Mouse (Mus musculus) ovary, adult 18-20 months (tissue): ENCODE measurements at regions not wholly inside any gene's neighbourhood (a gene's known extent, or its start where the extent isn't known, plus 50 kb on each side); places are given as distances from the start of the nearest gene placed in this dataset.

ENCODE experiments used
- DNase-seq: peaks from one replicate; pipeline ENCODE4 v3.0.0; 2022; ENCODE audit warnings: low spot score, mixed read lengths

DNA sequence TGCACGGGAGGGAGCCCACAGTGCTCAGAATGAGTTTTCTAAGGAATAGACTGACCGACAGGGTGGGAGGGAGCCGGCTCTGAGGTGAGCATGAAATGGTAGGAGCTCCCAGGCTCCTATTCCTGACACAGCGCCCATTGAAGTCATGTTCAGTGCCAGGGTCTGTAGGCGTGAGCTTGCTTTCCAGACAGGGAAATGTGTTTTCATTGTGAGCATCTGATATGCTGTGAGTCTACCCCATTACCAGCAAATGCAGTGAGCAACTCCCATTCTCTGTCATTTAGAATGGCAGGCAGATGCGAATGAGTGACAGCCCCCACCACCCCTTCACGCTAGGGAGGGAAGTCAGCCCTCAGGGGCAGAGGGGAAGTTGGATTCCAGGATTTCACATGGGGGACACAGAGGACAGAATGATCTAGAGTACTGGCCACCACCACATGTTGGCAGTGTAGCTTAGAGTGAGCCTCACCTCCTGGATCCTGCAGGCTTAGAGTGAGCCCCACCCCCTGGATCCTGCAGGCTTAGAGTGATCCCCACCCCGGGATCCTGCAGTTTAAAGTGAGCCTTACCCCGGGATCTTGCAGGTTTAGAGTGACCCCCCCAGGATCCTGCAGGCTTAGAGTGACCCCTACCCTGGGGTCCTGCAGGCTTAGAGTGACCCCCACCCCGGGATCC is 283.2 kb upstream of the Eef2kmt start:
- no peak for DNase-seq

DNA sequence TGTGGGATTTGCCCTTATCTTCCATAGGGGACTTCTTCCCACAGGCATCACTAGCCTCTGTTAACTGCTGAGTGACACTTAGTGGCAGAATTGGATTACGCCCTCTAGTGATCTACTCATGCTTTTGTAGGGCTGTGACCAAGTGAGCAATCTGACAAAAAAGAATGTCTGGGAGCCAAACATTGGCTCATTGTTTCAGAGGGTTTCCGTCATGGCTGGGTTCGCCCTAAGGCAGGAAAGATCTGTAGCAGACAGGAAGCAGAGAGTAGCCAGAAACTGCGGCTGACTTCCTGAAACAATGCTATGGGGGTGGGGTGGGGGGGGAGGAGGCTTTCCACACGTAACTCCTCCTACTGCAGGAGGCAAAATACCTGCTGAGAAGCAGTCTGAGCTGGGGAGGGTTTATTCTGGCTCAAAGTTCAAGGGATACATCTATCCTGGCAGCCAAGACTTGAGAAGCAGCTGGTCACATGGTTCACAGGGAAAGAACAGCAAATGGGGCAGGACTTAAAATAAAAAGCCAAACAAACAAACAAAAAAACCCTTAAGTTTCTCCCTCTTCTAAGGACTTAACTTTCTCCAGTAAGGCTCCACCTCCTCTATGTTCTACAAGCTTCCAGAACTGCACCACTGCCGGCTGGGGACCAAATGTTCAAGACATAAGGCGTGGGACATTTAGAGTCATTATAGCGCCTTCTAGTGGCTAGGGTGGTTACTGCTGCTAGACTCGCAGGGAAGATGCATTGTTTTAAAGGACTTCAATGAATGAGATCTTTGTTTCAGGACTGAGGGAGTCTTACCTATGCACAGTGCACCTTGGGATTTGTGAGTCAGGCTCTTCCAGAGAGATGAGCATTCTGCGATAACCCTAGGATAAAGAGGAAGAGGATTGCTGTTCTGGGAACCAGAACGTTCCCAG is 281.8 kb upstream of the Eef2kmt start:
- no peak for DNase-seq

DNA sequence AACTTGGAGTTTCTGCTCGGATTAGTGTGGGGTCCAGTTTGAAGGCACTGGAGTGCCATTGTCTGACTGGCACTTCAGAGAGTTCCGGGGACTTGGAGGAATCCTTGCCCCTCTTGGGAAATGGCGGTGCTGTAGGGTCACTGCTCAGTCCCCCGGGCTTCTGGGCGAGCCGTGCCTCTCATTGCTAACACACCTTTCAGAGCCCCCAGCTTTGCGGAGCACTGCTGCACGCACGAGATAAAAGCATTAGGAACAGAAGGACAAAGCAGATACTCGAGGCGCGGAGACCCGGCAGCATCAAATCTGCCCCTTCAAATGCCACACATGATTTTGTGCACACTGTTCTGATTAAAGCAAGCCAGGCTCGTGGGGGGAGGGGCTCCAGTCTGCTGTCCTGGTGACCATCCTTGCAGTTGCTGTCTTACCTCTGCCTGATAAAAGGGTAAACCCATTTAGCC is 280.8 kb upstream of the Eef2kmt start:
- no peak for DNase-seq

DNA sequence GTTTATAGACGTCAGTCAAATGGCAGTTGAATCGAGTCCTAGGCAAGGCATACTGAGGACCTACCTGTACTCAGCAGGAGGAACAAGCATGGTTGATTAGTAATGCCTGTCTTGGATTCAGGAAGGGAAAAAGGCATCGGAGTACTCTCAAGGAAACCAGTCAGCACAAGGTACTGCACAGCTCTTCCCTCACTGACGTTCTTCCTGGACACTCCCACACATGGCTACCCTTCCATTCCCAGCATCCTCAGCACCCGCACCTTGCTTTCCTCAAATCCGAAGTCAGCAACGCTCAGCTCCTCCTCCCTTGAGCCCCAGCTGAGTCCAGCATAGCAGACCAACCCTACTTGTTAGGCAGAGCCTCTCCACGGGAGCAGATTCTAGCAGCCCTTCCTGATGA is 279.6 kb upstream of the Eef2kmt start:
- no peak for DNase-seq

DNA sequence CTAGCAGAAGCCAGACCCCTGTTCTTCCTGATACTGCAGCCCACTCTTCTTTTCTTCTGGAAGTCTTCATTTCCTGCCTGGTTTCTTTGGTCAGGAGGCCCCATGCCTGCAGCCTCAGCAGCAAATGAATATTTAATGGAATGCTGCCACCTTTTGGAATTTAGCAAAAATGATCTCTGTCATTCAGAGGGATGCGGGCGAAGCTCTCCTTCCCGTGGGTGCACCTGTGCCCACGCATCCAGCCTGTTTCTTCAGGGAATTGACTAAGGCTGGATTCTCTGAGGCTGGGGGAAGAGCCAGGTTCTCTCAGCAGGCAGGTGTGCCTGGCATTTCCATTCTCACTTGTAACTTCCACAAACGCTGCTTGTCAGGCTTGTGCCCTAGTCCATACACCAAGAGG is 279.1 kb upstream of the Eef2kmt start:
- DNase-seq = no peak

DNA sequence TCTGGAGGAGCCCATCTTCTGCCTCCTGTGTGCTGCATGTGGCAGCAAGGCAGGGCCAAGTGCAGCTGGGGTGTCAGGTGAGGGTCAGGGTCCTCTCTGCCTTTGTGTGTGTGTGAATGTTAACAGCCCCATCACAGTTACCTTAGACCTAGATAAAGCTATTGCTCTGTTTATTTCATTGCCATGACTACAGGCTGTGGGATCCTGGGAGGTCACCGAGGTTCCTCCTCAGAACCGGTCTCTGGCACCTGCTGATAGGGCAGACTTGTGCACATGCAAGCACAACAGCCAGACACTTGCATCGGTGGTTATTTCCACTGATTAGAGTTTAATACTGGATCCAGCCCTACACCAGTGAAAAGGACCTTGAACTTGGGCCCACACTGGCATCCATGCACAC is 278.6 kb upstream of the Eef2kmt start:
- DNase-seq = no peak

DNA sequence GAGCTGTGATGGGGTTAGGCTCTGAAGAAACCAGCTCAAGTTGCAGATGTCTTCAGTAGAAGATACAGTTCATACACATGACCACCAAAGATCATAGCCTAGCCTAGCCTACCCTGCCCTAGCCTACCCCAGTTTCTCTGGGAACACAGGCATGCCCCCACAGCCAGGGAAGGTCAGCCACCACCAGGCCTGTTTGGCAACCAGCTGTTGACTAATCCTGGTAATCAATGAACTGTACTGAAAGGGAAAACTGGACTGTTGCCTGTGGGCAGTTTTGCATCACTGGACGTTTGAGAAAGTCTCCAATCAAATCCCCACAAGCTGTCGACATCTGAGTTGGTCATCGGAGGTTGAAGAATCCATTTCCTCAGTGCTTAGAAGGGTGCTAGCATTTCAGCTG is 276.5 kb upstream of the Eef2kmt start:
- DNase-seq = no peak

DNA sequence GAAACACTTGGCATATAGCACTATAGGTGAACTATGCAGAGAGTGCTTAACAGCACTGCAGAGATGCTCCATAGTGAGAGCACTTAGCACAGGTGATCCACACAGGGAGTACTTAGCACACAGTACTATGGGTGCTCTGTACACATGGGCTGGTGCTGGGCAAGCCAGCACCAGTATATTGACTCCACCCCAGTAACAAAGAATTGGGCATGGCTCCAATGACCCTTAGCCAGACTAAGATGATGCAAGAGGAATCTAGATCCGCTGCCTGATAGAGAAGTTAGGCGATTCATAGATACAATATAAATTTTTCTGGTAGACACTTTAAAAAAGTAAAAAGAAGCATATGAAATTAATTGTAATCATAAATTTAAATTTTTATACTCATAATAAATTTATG is 274.0 kb upstream of the Eef2kmt start:
- DNase-seq = no peak

DNA sequence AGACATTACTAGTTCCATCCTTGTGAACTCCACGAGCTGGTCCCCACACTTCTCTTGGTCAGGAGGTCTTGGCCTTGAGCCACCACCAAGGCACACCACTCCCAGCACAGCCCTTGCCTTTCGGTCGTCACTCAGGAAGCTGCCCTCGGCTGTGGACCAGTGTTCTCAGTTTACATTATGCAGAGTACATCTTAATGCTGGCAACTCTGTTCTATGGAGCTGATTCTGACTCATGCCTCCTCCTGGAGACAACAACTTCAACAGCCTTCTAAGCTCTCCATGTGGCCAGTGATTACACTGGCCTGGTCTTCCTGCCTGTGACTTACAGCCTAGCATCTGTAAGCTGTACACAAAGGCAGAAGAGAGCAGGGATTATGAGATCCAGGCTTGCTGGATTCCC is 272.2 kb upstream of the Eef2kmt start:
- DNase-seq = no peak

DNA sequence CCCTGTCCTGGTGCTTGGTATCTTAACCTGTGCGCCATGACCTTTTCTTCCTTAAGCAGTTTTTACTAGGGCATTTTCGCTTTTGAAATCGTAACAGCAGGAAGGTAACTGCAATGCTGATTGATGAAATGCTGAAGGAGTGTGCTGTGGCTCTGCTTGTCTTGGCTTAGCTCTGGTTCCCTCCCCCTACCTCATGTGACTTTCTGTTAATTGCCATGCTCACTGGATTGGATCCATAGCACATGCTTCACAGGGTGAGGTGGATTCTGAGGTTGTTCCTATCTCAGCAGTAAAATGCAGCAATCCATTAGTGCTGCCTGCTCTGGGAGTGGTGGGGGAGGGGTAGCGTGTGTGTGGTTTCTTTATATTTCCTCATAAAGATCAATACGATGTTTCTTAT is 268.6 kb upstream of the Eef2kmt start:
- DNase-seq = no peak

DNA sequence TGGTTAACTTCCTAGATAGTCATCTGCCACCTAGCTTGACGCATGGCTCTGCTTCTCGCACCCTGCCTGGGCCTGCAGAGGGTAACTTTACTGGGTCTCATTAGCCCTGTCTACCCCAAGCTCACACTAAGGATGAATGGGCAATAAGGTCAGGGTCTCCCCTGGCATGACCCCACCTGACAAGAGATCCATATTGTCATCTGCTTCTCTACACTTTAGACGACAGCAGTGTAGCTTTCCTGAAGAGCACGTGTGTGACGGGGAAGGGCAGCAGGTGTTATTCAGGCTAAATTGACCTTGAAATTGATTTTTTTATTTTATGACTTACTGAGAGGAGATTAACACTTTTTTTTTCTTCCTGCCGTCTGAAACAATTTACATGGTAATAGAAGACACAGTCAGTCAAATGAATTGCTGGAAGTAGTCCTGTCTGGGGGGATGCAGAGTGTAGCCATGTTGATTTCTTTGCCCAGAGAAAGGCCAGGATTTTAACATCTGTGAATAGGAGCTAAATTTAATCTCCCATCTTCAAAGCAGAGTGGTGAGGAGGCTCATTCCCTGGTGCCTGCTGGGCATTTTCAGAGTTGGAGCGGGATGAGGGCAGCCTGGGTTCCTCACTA is 267.7 kb upstream of the Eef2kmt start:
- no peak for DNase-seq

DNA sequence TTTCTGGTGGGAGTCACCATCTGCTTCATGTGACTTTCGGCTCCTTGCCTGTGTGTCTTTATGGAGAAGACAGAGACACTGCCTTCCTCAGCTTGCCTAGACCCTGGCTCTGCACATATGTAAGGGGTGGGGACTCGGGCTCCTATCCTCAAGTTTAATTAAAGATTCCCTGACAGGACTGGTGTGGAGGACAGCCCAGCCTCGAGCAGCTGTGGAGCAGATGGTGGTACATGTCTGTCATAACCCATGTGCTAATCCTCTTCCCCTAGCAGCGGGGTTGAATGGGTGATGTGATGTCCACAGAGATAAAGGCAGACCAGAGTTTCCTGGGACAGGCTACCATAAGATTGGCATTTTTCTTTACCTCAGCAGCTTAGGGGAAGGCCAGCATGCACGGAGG is 262.0 kb upstream of the Eef2kmt start:
- no peak for DNase-seq

DNA sequence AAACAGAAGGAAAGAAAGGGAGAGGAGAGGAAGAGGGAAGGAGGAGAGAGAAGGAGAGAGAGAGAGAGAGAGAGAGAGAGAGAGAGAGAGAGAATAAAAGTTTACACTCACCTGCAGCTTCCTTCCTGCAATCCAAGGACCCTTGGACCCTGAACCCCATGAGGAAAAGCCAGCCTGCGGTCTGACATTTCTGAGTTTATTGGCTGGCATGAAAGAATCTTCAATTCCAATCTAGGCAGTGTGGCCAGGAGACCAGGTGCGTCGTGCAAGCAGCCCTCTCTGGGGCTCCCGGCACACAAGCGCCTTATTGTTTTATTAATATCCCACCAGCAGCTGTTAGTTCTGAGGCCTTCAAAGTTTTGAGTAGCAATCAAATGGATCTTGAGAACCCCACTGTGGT is 260.1 kb upstream of the Eef2kmt start:
- DNase-seq = no peak

DNA sequence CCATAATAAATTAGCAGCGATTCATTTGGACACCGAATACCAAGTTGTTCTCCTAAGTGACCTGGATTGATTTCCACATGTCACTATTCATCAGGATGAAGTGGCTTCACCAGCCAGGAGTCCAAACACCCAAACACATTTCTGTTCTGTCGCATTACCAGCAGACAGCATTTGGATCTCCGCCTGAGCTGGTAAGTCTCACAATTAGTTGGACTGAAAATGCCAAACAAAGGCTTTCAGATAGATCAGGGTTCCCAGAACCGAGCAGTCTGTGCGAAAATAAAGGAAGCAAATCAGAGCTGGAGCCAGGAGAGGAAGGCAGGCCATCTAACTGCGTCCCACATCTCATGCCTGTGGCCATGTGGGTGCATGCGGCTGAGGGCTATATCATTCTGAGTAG is 251.5 kb upstream of the Eef2kmt start:
- DNase-seq = no peak

DNA sequence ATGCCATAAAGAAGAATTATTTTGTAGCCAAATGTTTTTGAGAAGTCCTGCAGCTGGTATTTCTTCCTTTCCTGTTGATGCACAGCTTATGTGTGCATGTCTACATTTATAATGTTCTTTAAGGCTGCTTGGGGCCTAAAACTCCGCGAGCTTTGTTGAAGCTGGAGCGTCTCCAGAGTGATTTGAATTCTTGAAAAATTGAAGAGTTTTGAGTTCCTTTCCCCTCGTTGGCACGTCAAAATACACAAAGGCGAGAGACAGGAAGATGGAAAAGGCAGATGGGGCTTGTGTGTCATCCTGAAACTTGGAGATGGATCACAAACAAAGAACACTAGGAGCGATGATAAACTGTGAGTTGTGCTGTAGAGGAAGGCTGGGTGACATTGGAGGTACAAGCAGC is 246.2 kb upstream of the Eef2kmt start:
- DNase-seq = no peak

DNA sequence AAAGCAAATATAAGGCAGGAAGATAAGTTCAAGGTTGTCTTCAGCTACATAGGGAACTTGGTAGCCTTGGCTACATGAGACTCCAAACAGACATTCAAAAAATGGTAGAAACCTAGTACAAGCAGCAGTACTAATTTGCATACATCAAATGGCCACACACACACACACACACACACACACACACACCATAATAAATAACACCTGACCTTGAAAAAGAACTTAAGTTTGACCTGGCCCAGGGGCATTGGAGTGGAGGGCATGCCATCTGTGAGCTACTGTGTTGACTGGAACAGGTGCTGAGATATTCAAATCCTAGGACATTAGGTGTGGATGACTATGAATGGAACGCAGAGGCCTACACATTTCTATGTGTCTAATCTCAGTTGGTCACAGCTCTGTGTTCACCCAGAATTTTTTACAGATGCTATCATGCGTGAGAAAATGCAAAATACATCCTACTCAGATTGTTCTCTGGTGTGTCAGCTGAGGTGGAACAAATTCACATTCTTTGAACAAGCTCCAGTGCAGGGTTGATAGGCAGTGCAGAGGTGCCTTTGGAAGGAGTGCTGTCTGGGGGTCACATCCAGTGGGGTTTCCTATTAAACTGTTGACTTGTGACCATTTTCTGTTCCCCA is 240.4 kb upstream of the Eef2kmt start:
- DNase-seq = no peak

DNA sequence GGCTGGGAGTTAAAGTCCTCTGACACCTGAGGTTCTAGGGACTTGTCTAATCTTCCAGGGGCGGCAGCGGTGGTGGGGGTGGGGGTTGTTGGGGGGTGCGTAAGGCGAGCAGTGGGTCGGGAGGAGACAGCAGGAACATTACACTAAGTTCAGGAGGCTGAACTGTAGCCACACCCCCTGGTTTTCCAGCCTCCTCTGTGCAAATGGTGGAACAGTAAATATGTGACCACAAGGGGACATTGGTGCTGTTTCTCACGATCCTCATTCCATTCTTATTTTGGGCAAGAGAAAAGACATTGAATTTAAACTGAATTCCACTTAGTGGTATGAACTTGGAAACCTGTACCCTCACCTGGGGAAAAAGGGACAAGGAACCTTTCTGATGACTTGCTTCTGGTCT is 237.6 kb upstream of the Eef2kmt start:
- no peak for DNase-seq

DNA sequence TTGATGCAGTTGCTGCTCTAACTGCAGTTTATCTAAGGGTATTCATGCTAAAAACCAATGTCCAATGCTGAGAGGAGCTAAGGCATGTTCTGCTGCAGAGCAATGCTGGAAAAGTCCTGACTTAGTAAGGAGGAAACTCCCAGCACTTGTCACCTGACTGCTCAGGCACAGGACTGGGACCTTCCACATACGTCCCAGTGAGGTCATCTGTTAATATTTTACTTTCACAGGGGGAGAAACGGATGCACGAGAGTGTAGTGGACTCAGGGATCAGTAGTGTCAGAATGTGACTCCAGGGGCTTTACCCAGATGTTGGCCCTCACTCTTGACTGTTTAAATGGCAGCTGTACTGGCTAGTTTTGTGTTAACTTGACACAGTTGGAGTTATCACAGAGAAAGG is 231.5 kb upstream of the Eef2kmt start:
- no peak for DNase-seq

DNA sequence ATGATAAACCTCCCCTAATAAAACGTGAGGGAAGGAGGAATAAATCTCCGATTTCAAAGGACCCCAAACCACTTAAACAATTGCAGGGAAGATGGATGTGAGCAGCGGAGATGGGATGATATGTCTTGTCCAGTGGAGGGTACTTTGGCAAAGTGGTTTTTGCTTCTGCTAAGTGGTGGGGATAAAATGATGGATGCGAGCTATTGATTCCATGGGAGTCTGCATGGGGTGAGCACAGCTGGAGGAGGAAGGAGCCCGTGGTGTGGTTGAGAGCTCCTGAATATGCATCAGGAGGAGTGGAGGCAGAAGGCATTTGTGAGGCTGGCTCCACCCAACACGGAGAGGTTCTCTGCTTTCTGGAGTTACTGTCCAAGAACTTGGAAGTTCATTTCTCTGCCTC is 227.6 kb upstream of the Eef2kmt start:
- DNase-seq = no peak

DNA sequence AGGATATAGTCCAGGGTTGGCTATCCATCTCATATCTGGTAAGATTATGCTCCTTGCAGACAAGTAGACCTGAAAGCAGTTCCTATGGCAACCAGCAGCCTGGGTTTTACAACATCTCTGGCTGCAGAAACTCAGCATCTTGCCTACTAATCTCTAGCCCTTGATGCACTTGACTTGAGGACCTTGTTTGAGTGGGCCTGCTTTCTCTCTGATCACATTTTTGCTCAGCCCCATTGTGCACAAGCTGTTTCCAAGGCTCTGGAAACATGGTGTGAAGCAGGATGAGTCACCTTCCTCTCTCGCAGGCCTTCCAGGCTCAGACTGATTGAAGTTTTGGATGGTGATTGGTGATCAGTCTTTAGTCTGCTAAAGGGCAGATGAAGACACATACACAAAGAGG is 224.4 kb upstream of the Eef2kmt start:
- DNase-seq = no peak

DNA sequence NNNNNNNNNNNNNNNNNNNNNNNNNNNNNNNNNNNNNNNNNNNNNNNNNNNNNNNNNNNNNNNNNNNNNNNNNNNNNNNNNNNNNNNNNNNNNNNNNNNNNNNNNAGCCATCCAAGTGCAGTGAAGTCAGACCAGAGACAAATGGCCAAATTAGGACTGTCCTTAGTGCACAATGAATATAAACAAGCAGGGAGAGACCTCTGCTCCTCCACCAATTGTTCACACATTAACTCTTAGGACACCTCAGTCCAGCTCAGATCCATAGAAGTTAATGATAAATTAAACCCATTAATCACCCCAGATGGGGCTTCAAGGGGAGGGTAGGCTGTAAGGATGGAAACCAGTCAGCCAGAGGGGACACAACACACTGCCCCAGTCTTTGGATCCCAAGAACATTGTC is 223.2 kb upstream of the Eef2kmt start:
- DNase-seq = no peak

DNA sequence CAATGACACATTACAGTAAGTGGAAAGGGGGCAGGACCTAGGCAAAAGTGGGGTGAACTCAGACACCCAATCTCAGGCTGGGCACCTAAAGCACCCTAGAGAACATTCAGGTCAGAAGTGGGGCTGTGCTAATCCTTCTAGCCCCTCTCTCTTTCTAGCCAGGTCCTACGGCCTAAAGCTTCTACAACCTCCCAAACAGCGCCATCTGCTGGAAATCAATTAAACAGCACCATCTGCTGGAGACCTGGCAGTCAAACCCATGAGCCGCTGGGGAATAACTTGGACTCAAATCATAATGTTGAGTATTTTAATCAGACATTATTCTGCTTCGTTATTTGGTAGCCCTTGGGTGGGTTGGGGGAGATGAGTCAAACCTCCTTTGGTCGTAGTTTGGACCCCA is 215.5 kb upstream of the Eef2kmt start:
- no peak for DNase-seq

DNA sequence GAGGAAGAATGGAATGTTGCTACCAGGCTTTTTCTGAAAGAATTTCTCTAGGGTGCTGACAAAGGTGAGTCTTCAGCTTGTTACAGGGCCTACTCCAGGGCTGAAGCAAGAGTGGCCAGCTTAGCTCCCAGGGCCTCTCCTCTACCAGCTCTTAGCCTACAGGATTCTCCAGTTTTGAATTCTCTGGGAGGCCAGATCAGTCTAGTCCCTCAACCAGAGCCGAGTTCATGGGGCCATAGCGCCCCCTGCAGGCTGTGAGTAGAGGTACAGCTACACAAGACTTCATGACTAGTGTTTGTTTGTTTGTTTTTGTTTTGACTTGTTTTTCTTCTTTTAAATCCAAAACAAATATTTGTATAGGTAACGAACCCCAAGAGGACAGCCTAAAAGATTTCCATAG is 211.8 kb upstream of the Eef2kmt start:
- DNase-seq = no peak
